Mouse (Mus musculus) thymus, adult 2 months (tissue): ENCODE measurements at regions not wholly inside any gene's neighbourhood (a gene's known extent, or its start where the extent isn't known, plus 50 kb on each side); places are given as distances from the start of the nearest gene placed in this dataset.

ENCODE experiments used
- CTCF ChIP-seq: fragments of 200-500 bp; IDR thresholded peaks from 2 replicates; pipeline ENCODE4 v1.5.1; 2012; ENCODE audit warnings: mild to moderate bottlenecking, control low read depth, low read length, moderate library complexity, borderline replicate concordance; ENCODE audit not compliant: control insufficient read depth, poor library complexity, insufficient read depth; ENCODE audit errors: extremely low read depth
- POLR2A ChIP-seq: fragments of 200-500 bp; IDR thresholded peaks from 2 replicates; pipeline ENCODE4 v1.6.1; 2012; ENCODE audit warnings: mild to moderate bottlenecking, low read length, control low read depth, moderate library complexity; ENCODE audit not compliant: control insufficient read depth, poor library complexity, insufficient read depth; ENCODE audit errors: extremely low read depth

GRCm38 (mm10) chr1:23265556-23266232 is 131.9 kb downstream of the Ogfrl1 start:
- TF ChIP-seq CTCF (no peak), POLR2A (no peak)
